Comparison of ENCODE assay signal across 33 mouse cellular contexts in the genomic region with DNA sequence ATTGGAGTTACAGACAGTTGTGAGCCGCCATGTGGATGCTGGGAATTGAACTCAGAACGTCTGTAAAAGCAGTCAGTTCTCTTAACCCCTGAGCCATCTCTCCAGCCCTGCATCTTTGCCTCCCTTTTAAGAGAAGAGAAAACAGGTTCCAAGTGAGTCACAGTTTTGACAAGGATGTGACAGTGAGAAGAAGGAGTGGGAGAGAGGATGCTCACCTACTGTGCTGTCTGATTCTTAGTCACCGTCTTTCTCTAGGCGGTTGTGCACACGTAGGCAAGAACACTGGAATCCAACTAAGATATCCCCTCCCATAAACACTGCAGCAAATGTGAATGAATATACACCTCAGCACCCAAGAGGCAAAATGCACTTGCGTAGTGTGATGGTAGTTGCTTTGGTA. TPM values are rescaled to one million over a fixed set of nuclear protein-coding genes. Genes with fewer than 3 reads are reported as not detected.
DNase-seq lines count a peak whose midpoint lies in the region; ATAC-seq and TF ChIP-seq lines count a peak whose summit lies in the region.
"Had no signal": no experiment of that assay in that cellular context is flagged by ENCODE, and none has a peak within 500 bp of the region (broad histone marks: within the 10 kb centered on the region; RNA-seq: fewer than 3 reads in every experiment).

No protein-coding gene starts in this region.

- no peak for TF ChIP-seq CTCF in forebrain, postnatal 0 days (IDR thresholded peaks at IDR 0.05; ENCODE audit: low read depth)
- TF ChIP-seq CTCF in liver, adult 2 months (IDR thresholded peaks at IDR 0.05; ENCODE audit: low read depth, low read length), result no peak

- no peaks in the 10 kb centered on the region for H3K36me3 ChIP-seq in forebrain, postnatal 0 days (ENCODE audit: insufficient read depth)
- H3K36me3 ChIP-seq in forebrain, embryonic 14.5 days (ENCODE audit: control insufficient read depth, insufficient read depth, low read length), result no peaks in the 10 kb centered on the region
- peaks cover 2% of the 10 kb centered on the region; the same call in 1 of the 2 replicates for H3K36me3 ChIP-seq in liver, adult 2 months (ENCODE audit: control insufficient read depth, insufficient read depth, low read length)
- H3K36me3 ChIP-seq in liver, embryonic 12.5 days, result no peaks in the 10 kb centered on the region
- H3K36me3 ChIP-seq: embryonic facial prominence, embryonic 13.5 days; embryonic facial prominence, embryonic 15.5 days; forebrain, embryonic 10.5 days; forebrain, embryonic 12.5 days; forebrain, embryonic 15.5 days; G1E had no signal

- no peak overlapping the region for H3K27ac ChIP-seq in forebrain, postnatal 0 days (ENCODE audit: low read depth, low read length)
- no peak overlapping the region for H3K27ac ChIP-seq in forebrain, embryonic 14.5 days (ENCODE audit: low read depth, low read length)
- H3K27ac ChIP-seq in liver, adult 2 months (replicated peaks; ENCODE audit: insufficient read depth, low read depth, low read length), result peak overlapping the region; percentile 46
- no peak overlapping the region for H3K27ac ChIP-seq in liver, embryonic 12.5 days
- H3K27ac ChIP-seq: embryonic facial prominence, embryonic 13.5 days; embryonic facial prominence, embryonic 15.5 days; forebrain, embryonic 10.5 days; forebrain, embryonic 12.5 days; forebrain, embryonic 15.5 days had no signal

- no peak for DNase-seq in forebrain, postnatal 0 days
- no peak for DNase-seq in forebrain, embryonic 14.5 days (ENCODE audit: low spot score)
- DNase-seq in liver, adult 2 months (ENCODE audit: extremely low read depth, low read depth, low spot score), result no peak
- DNase-seq in right cerebral cortex, adult 18-20 months, result peak; percentile 31
- no peak for DNase-seq in right cerebral cortex, postnatal 10 days (ENCODE audit: low spot score in 2 of 2)
- DNase-seq in brain, adult 2 months (ENCODE audit: low read depth, low spot score), result peak; percentile 68
- DNase-seq: adrenal gland, adult 8-10 months; adrenal gland, postnatal 14 days; adrenal gland, postnatal 36 days; B cell, adult 2 months; cerebellum, adult 11 months; cerebellum, adult 18-20 months; cerebellum, adult 8-10 months; cerebellum, adult 9-11 months; cerebellum, postnatal 14 days; cerebellum, postnatal 36 days; embryo, embryonic 11 days had no signal

- no peak for TF ChIP-seq POLR2A in liver, adult 2 months (IDR thresholded peaks at IDR 0.05; ENCODE audit: extremely low read depth, insufficient read depth, low read length)

- no peaks in the 10 kb centered on the region for H3K9me3 ChIP-seq in forebrain, postnatal 0 days (ENCODE audit: low read length)
- H3K9me3 ChIP-seq in forebrain, embryonic 14.5 days (replicated peaks; ENCODE audit: control insufficient read depth, low read length), result no peaks in the 10 kb centered on the region
- H3K9me3 ChIP-seq in liver, embryonic 12.5 days (replicated peaks), result no peaks in the 10 kb centered on the region
- H3K9me3 ChIP-seq: embryonic facial prominence, embryonic 13.5 days; embryonic facial prominence, embryonic 15.5 days; forebrain, embryonic 10.5 days; forebrain, embryonic 12.5 days; forebrain, embryonic 15.5 days; G1E had no signal

- H3K79me2 ChIP-seq in liver, adult 2 months (ENCODE audit: control insufficient read depth, insufficient read depth, low read length), result no peaks in the 10 kb centered on the region

- no peak overlapping the region for H3K9ac ChIP-seq in forebrain, postnatal 0 days
- no peak overlapping the region for H3K9ac ChIP-seq in forebrain, embryonic 14.5 days (ENCODE audit: low read length)
- H3K9ac ChIP-seq in liver, adult 2 months (ENCODE audit: low read depth, low read length), result no peak overlapping the region; the same call in 1 of the 2 replicates
- no peak overlapping the region for H3K9ac ChIP-seq in liver, embryonic 12.5 days
- H3K9ac ChIP-seq: embryonic facial prominence, embryonic 13.5 days; embryonic facial prominence, embryonic 15.5 days; forebrain, embryonic 12.5 days; forebrain, embryonic 15.5 days had no signal

- peak; percentile 12; the same call in 1 of the 2 replicates for ATAC-seq in forebrain, postnatal 0 days
- no peak for ATAC-seq in forebrain, embryonic 14.5 days
- no peak for ATAC-seq in liver, embryonic 12.5 days
- no peak for ATAC-seq in monocyte, adult 5-6 weeks (replicated peaks; ENCODE audit: insufficient number of reproducible peaks, low FRiP score, low TSS enrichment, poor library complexity, severe bottlenecking)
- ATAC-seq: activated CD4-positive, CD25-positive, alpha-beta regulatory T cell, adult 4 months; CD4-positive, CD25-positive, alpha-beta regulatory T cell, adult 4 months; forebrain, embryonic 15.5 days; Patski had no signal

- H3K4me1 ChIP-seq in forebrain, postnatal 0 days (ENCODE audit: insufficient read depth), result no peaks in the 10 kb centered on the region
- H3K4me1 ChIP-seq in forebrain, embryonic 14.5 days (ENCODE audit: control insufficient read depth, insufficient read depth, low read length), result no peaks in the 10 kb centered on the region
- peaks cover 13% of the 10 kb centered on the region for H3K4me1 ChIP-seq in liver, adult 2 months (ENCODE audit: control insufficient read depth, insufficient read depth, low read length)
- H3K4me1 ChIP-seq in liver, embryonic 12.5 days, result no peaks in the 10 kb centered on the region
- H3K4me1 ChIP-seq: embryonic facial prominence, embryonic 13.5 days; embryonic facial prominence, embryonic 15.5 days; forebrain, embryonic 10.5 days; forebrain, embryonic 12.5 days; forebrain, embryonic 15.5 days had no signal

- no peaks in the 10 kb centered on the region for H3K27me3 ChIP-seq in forebrain, postnatal 0 days (ENCODE audit: insufficient read depth, low read length)
- no peaks in the 10 kb centered on the region for H3K27me3 ChIP-seq in forebrain, embryonic 14.5 days (replicated peaks; ENCODE audit: control insufficient read depth, insufficient read depth, low read length)
- no peaks in the 10 kb centered on the region for H3K27me3 ChIP-seq in liver, adult 2 months (ENCODE audit: control insufficient read depth, insufficient read depth, low read length)
- no peaks in the 10 kb centered on the region for H3K27me3 ChIP-seq in liver, embryonic 12.5 days (replicated peaks)
- H3K27me3 ChIP-seq: CH12.LX; embryonic facial prominence, embryonic 13.5 days; embryonic facial prominence, embryonic 15.5 days; forebrain, embryonic 12.5 days; forebrain, embryonic 15.5 days; Patski had no signal

- WGBS in forebrain, postnatal 0 days, result 85% methylated on average over 6 of the region's 6 CpGs
- 83% methylated on average over 6 of the region's 6 CpGs for WGBS in forebrain, embryonic 14.5 days
- 75% methylated on average over 6 of the region's 6 CpGs for WGBS in liver, adult 2 months
- WGBS in liver, embryonic 12.5 days (ENCODE audit: insufficient replicate concordance), result 78% methylated on average over 6 of the region's 6 CpGs

- H3K4me3 ChIP-seq in forebrain, postnatal 0 days (ENCODE audit: low read depth, low read length), result no peak overlapping the region
- no peak overlapping the region for H3K4me3 ChIP-seq in forebrain, embryonic 14.5 days (ENCODE audit: low read depth, low read length)
- no peak overlapping the region for H3K4me3 ChIP-seq in liver, adult 2 months (ENCODE audit: insufficient read depth, low read depth, low read length)
- H3K4me3 ChIP-seq in liver, embryonic 12.5 days, result no peak overlapping the region
- H3K4me3 ChIP-seq: embryonic facial prominence, embryonic 13.5 days; embryonic facial prominence, embryonic 15.5 days; erythroblast, embryonic 14.5 days; forebrain, embryonic 10.5 days; forebrain, embryonic 12.5 days; forebrain, embryonic 15.5 days had no signal

- no peak overlapping the region for H3K4me2 ChIP-seq in forebrain, postnatal 0 days (ENCODE audit: low read depth)
- no peak overlapping the region for H3K4me2 ChIP-seq in forebrain, embryonic 14.5 days (ENCODE audit: low read length)
- H3K4me2 ChIP-seq in liver, embryonic 12.5 days, result no peak overlapping the region
- H3K4me2 ChIP-seq: embryonic facial prominence, embryonic 13.5 days; embryonic facial prominence, embryonic 15.5 days; forebrain, embryonic 12.5 days; forebrain, embryonic 15.5 days had no signal

RNA-seq across cellular contexts. Expression of a gene that starts 18.1 kb away (rescaled TPM):
- total RNA-seq in forebrain, postnatal 0 days (2014; rRNA removed), result 0.31 TPM in 1 of 2 replicates, not detected in the other
- polyA plus RNA-seq in forebrain, postnatal 0 days (2015; fragmentation: Nextera tagmentation; extraction: Ambion mirVana), result not detected in 2 replicates
- polyA plus RNA-seq in forebrain, embryonic 14.5 days (2014; fragmentation: Nextera tagmentation; extraction: Ambion mirVana), result 0.28 TPM in 1 of 2 replicates, not detected in the other
- total RNA-seq in liver, adult 2 months (2014; rRNA removed), result not detected in 2 replicates
- polyA plus RNA-seq in liver, adult 2 months (2012; rRNA removed), result not detected in 2 replicates
- polyA plus RNA-seq in liver, embryonic 12.5 days (2016; fragmentation: Nextera tagmentation; extraction: Ambion mirVana), result not detected in 2 replicates
- total RNA-seq in monocyte, adult 5-6 weeks (2017), result not detected in 3 replicates
- total RNA-seq: adrenal gland, adult 18-20 months; adrenal gland, adult 8-10 months; adrenal gland, postnatal 14 days; adrenal gland, postnatal 36 days; CH12.LX; common myeloid progenitor, adult 5-6 weeks; G1E had no signal
- polyA plus RNA-seq: activated CD4-positive, CD25-positive, alpha-beta regulatory T cell, adult 4 months; CD4-positive, CD25-positive, alpha-beta regulatory T cell, adult 4 months; embryonic facial prominence, embryonic 11.5 days; embryonic facial prominence, embryonic 13.5 days; embryonic facial prominence, embryonic 15.5 days; erythroblast, embryonic 14.5 days; forebrain, embryonic 12.5 days; forebrain, embryonic 15.5 days; G1E; Patski had no signal

RNA-seq across cellular contexts. Expression of a gene that starts 19.2 kb away (rescaled TPM):
- not detected in 2 replicates for total RNA-seq in forebrain, postnatal 0 days (2014; rRNA removed)
- 0.05 and 0.10 TPM in 2 replicates for polyA plus RNA-seq in forebrain, postnatal 0 days (2015; fragmentation: Nextera tagmentation; extraction: Ambion mirVana)
- polyA plus RNA-seq in forebrain, embryonic 14.5 days (2014; fragmentation: Nextera tagmentation; extraction: Ambion mirVana), result 0.05 and 0.15 TPM in 2 replicates
- total RNA-seq in liver, adult 2 months (2014; rRNA removed), result 10.0 and 10.9 TPM in 2 replicates
- 20.5 and 24.3 TPM in 2 replicates for polyA plus RNA-seq in liver, adult 2 months (2012; rRNA removed)
- 0.72 and 0.79 TPM in 2 replicates for polyA plus RNA-seq in liver, embryonic 12.5 days (2016; fragmentation: Nextera tagmentation; extraction: Ambion mirVana)
- total RNA-seq in monocyte, adult 5-6 weeks (2017), result 0.58 to 4.0 TPM (median 0.64 TPM) in 3 replicates
- total RNA-seq: common myeloid progenitor, adult 5-6 weeks had no signal
- polyA plus RNA-seq: erythroblast, embryonic 14.5 days; forebrain, embryonic 10.5 days; forebrain, embryonic 12.5 days; G1E had no signal

RNA-seq across cellular contexts. Expression of a gene that starts 27.5 kb away (rescaled TPM):
- total RNA-seq in forebrain, postnatal 0 days (2014; rRNA removed), result 8.0 and 11.2 TPM in 2 replicates
- 28.5 and 36.2 TPM in 2 replicates for polyA plus RNA-seq in forebrain, postnatal 0 days (2015; fragmentation: Nextera tagmentation; extraction: Ambion mirVana)
- polyA plus RNA-seq in forebrain, embryonic 14.5 days (2014; fragmentation: Nextera tagmentation; extraction: Ambion mirVana), result 33.5 and 34.1 TPM in 2 replicates
- 17.4 and 29.2 TPM in 2 replicates for total RNA-seq in liver, adult 2 months (2014; rRNA removed)
- polyA plus RNA-seq in liver, adult 2 months (2012; rRNA removed), result 39.6 and 45.2 TPM in 2 replicates
- polyA plus RNA-seq in liver, embryonic 12.5 days (2016; fragmentation: Nextera tagmentation; extraction: Ambion mirVana), result 8.2 and 10.6 TPM in 2 replicates
- 0.64 to 1.9 TPM (median 0.78 TPM) in 3 replicates for total RNA-seq in monocyte, adult 5-6 weeks (2017)
- total RNA-seq: G1E had no signal
- polyA plus RNA-seq: erythroblast, embryonic 14.5 days; G1E had no signal

Comparison
In these comparisons a context has a peak if more than half of its experiments do, and no peak if none do; other contexts are left out.
1. DNase-seq: peak in right cerebral cortex, adult 18-20 months (single experiment) and brain, adult 2 months (single experiment); none in forebrain, postnatal 0 days (single experiment), forebrain, embryonic 14.5 days (single experiment), liver, adult 2 months (single experiment) and right cerebral cortex, postnatal 10 days (0 of 2).
2. RNA of a gene that starts 19.2 kb away (polyA plus RNA-seq): 20.5 to 24.3 TPM in liver, adult 2 months; 0.72 to 0.79 TPM in liver, embryonic 12.5 days, 0.05 to 0.10 TPM in forebrain, postnatal 0 days and 0.05 to 0.15 TPM in forebrain, embryonic 14.5 days; every median in the first group is over 10 times any median in the second.